Mouse (Mus musculus) adrenal gland, postnatal 10 days (tissue): ENCODE data around the gene Oscar. TPM values are rescaled to one million over a fixed set of nuclear protein-coding genes. Genes with fewer than 3 reads are reported as not detected.

Source experiments
- DNase-seq: peaks from one replicate; pipeline ENCODE4 v3.0.0; 2021; ENCODE audit warnings: mixed read lengths
- long read RNA-seq, 2 experiments: library from polyadenylated mRNA; stranded (forward); transcript quantifications; one replicate each; pipeline ENCODE4 v2.0.0; 2021
- total RNA-seq, 2 experiments: library from RNA; stranded (reverse); gene quantifications; 2 replicates each; pipeline ENCODE4 v1.2.3; 2021

Oscar gene
- total RNA-seq = under 1 TPM; 0.58 to 0.72 TPM
- long read RNA-seq, experiment 1, partial matches to known transcripts = 0 of 1 reads
- long read RNA-seq, experiment 1, other reads (novel, unspliced or antisense) = 1 of 1 reads
- long read RNA-seq, experiment 2 = 0 reads

DNA sequence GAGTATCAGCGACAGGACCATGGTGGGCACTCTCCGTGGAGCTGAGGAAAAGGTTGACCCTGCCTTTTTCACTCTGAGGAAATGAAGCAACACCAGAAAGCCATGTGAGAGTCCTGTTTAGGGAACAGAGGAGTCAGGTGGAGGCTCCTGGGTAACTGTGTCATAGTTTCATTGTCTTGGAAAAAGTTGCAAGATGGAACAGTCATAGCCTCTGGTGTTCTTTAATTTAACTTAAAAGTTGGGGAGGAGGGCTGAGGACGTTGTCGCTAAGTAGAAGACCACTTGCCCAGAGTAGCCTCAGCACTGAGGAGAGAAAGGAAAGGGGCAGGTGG lies at the start of gene Oscar:
Oscar (minus strand) TSS at position 101 of the 332 bp plus-strand sequence.
- DNase-seq = no peak

GRCm38 (mm10) chr7:3665215-3666114 lies 49.5 kb upstream of the Oscar start, which contains the start of gene Leng1:
Leng1 (minus strand) TSS chr7:3665840.
- DNase-seq = peak; percentile 96

- peak; percentile 30 for DNase-seq
These were observed 48.7 kb upstream of the Oscar start for GRCm38 (mm10) chr7:3664524-3665214.

GRCm38 (mm10) chr7:3658578-3658977 lies 42.6 kb upstream of the Oscar start:
- no peak for DNase-seq

DNA sequence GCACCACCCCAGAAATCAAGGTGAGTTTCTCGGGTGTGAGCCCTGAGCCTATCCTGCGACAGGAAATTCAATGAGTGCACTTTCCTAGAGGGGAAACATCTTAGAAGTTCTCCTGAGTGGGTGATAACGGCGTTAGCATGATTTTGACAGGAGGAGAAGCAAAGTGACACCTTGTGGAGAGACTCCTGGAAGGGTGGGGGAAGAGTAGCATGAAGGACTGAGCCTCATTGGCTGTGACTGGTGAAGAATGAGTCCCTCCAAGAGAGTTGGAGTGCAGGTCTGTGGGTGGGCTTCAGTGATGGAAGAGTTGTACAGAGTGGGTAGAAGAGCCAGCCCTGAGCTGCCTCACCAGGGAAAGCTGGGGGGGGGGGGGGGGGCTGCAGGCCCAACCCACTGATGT lies 41.0 kb upstream of the Oscar start:
- no peak for DNase-seq

DNA sequence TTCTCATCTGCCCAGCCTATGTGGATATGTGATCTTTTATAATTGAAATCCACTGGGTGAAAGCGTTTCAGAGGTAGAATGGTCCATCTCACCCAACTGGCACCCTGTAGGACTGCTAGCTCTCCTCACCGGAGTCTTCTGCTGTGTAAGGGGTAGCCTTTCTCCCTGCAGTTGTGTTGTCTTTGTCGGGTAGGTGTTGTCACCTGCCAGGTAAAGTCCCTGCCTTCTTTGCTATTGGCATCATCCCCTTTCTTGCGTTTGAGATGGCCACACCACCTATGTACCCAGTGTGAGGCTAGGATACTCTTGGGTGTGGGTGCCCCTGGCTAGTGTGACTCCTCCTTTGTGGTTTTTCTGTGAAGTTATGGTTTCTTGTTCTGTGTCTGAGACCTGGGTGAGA lies 30.7 kb upstream of the Oscar start:
- DNase-seq = no peak

DNA sequence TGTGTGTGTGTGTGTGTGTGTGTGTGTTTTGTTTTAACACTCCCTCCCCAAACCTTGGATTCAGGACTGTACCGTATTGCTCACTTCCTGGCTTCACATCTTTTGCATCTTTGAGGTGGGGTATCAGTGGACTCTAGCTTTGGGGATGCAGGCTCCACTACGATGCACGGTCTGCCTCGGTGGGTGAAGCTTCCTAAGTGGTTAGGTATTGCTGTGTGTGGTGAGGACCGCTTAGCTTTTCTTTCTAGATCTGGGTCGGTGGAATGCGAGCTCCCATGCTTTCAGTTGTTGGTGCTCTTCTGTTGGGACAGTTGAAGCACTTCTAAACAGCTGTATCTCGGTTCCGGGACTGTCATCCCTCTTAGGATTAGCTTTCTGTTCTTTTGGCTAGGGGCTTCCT lies 30.2 kb upstream of the Oscar start:
- no peak for DNase-seq

DNA sequence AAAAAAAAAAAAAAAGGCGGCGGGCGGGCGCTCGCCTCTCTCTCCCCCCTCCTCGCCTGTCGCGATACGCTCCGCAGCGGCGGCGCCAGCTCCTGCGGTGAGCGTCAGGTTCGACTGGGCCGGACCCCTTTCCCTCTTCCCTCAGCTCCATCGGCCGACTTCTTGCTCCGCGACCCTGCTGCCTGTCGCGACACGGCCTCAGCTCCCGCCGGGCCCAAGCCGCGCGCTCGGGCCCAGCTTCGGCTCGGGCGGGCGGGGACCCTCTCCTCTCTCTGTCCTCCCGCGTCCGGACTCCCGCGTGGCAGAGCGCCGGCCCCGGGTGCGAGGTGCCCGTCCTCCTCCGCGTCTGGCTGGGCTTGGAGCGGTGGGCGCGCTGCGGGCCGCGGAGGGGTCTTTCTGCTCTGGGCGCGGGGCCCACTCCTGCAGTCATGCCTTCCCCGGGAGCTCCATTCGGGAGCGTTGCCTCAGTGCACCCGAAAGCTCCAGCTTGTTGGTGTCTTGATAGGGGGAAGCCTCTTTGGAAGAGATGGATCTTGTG lies 29.6 kb upstream of the Oscar start:
- DNase-seq = no peak

- peak; percentile 97 for DNase-seq
These were observed 28.9 kb upstream of the Oscar start, which contains the start of gene Cnot3 for GRCm38 (mm10) chr7:3644672-3645487. Cnot3 (plus strand) TSS chr7:3645268.

GRCm38 (mm10) chr7:3644348-3644671 lies 28.4 kb upstream of the Oscar start:
- DNase-seq = no peak

- no peak for DNase-seq
These were observed 27.9 kb upstream of the Oscar start for GRCm38 (mm10) chr7:3643843-3644242.

DNA sequence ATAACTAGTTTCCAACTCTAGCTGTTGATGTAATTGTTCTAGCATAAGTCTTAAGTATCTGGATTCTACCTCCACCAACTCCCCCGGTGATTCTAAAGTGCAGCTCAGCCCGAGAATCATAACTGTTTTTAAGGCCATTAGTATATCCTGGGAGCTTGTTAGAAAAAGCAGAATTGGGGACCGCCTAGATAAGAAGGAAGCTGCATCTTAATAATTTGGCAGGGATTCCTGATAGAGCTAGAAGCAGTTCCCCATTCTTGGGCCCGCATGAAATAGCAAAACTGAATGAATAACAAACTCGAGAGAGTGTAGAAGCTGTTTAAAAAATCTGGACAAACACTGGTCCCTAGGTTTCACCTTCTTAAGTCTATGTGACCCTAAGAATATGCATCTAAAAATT lies 27.5 kb upstream of the Oscar start:
- DNase-seq = no peak

GRCm38 (mm10) chr7:3630478-3630815 lies 14.5 kb upstream of the Oscar start:
- no peak for DNase-seq

GRCm38 (mm10) chr7:3629543-3630477 lies 13.9 kb upstream of the Oscar start, which contains the start of the genes Tfpt and Prpf31:
Tfpt (minus strand) TSS chr7:3629929.
Prpf31 (plus strand) TSS chr7:3629985.
- DNase-seq = peak; percentile 92

DNA sequence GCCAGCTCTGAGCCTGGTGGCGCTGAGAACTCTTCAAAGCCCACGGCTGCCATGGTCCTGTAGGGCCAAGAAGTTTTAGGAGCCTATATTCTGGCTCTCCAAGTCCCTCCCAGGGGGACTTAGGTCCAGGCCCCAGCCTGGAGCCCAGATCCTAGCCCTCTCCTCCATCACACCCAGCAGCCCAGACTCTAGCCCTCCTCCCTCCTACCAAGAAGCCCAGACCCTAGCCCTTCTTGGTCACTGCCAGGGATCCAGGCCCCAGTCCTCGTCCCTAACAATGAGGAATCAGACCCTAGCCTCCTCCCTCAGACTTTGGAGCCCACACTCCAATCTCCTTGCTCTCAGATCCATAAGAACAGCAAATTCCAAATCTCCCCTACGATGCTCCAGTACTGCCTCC lies 13.1 kb upstream of the Oscar start:
- DNase-seq = no peak

GRCm38 (mm10) chr7:3617242-3617995 lies 1.5 kb upstream of the Oscar start, which contains the start of gene Ndufa3:
Ndufa3 (plus strand) TSS chr7:3617373.
- peak; percentile 90 for DNase-seq

GRCm38 (mm10) chr7:3616389-3617241 lies 658 bp upstream of the Oscar start:
- DNase-seq = no peak

- DNase-seq = no peak
These were observed 1.9 kb downstream of the Oscar start for GRCm38 (mm10) chr7:3614021-3614420.

- DNase-seq = no peak
These were observed 5.0 kb downstream of the Oscar start for GRCm38 (mm10) chr7:3611006-3611405.
